Mouse (Mus musculus): ENCODE results near the gene Parp8. TPM values are rescaled to one million over a fixed set of nuclear protein-coding genes. Genes with fewer than 3 reads are reported as not detected.

Gene Parp8
- total RNA-seq, 1 experiment = 2.2 TPM

- H3K27ac ChIP-seq (ENCODE audit: insufficient read depth, low read depth, low read length, poor library complexity, severe bottlenecking) = no peak overlapping the region
- H3K36me3 ChIP-seq (ENCODE audit: control insufficient read depth, insufficient read depth, low read length, poor library complexity, severe bottlenecking) = no peaks in the 10 kb centered on the region
- no peaks in the 10 kb centered on the region for H3K9me3 ChIP-seq (ENCODE audit: control insufficient read depth, insufficient read depth, low read depth, low read length)
- TF ChIP-seq ZNF384 (IDR thresholded peaks at IDR 0.05; ENCODE audit: low read depth, low read length) (no peak), ZC3H11A (IDR thresholded peaks at IDR 0.05; ENCODE audit: borderline replicate concordance, low read depth, low read length) (no peak)
- H3K9ac ChIP-seq (ENCODE audit: insufficient read depth, low read depth, low read length, poor library complexity, severe bottlenecking) = no peak overlapping the region
- DNase-seq (ENCODE audit: low read depth, low spot score) = no peak
- in situ Hi-C loops (cut with MboI; ENCODE audit: low sequenced_read_pairs in 2 of 2, unreplicated experiment in 2 of 2) = no loop called here
- no peaks in the 10 kb centered on the region for H3K4me1 ChIP-seq (ENCODE audit: control insufficient read depth in 2 of 2, insufficient read depth in 2 of 2, low read length in 2 of 2, poor library complexity in 1 of 2)
- no peak overlapping the region for H3K4me3 ChIP-seq (ENCODE audit: insufficient read depth in 1 of 2, low read depth in 1 of 2, low read length in 2 of 2, poor library complexity in 1 of 2, severe bottlenecking in 1 of 2)
Measured at GRCm38 (mm10) chr13:117028221-117028620, 2.9 kb upstream of the Parp8 start.

- Histone ChIP-seq H3K9ac (ENCODE audit: insufficient read depth, low read depth, low read length, poor library complexity, severe bottlenecking) (no peak overlapping the region), H3K27ac (ENCODE audit: insufficient read depth, low read depth, low read length, poor library complexity, severe bottlenecking) (no peak overlapping the region), H3K4me1 (ENCODE audit: control insufficient read depth in 2 of 2, insufficient read depth in 2 of 2, low read length in 2 of 2, poor library complexity in 1 of 2) (no peaks in the 10 kb centered on the region), H3K9me3 (ENCODE audit: control insufficient read depth, insufficient read depth, low read depth, low read length) (no peaks in the 10 kb centered on the region), H3K36me3 (ENCODE audit: control insufficient read depth, insufficient read depth, low read length, poor library complexity, severe bottlenecking) (no peaks in the 10 kb centered on the region), H3K4me3 (ENCODE audit: insufficient read depth in 1 of 2, low read depth in 1 of 2, low read length in 2 of 2, poor library complexity in 1 of 2, severe bottlenecking in 1 of 2) (no peak overlapping the region)
- in situ Hi-C loops (cut with MboI; ENCODE audit: low sequenced_read_pairs in 2 of 2, unreplicated experiment in 2 of 2) = no loop called here
- DNase-seq (ENCODE audit: low read depth, low spot score) = no peak
- no peak for TF ChIP-seq MAFK (IDR thresholded peaks at IDR 0.05; ENCODE audit: insufficient read depth, low read depth, low read length)
- no peak for TF ChIP-seq CHD2 (IDR thresholded peaks at IDR 0.05; ENCODE audit: low read depth, low read length)
- no peak for TF ChIP-seq HCFC1 (IDR thresholded peaks at IDR 0.05; ENCODE audit: borderline replicate concordance, insufficient read depth, low read length)
- no peak for TF ChIP-seq ZNF384 (IDR thresholded peaks at IDR 0.05; ENCODE audit: low read depth, low read length)
- no peak for TF ChIP-seq ZC3H11A (IDR thresholded peaks at IDR 0.05; ENCODE audit: borderline replicate concordance, low read depth, low read length)
Measured at GRCm38 (mm10) chr13:117027336-117027735, 2.0 kb upstream of the Parp8 start.

GRCm38 (mm10) chr13:117026276-117026780 is 991 bp upstream of the Parp8 start:
- H3K27ac ChIP-seq (ENCODE audit: insufficient read depth, low read depth, low read length, poor library complexity, severe bottlenecking) = no peak overlapping the region
- no peaks in the 10 kb centered on the region for H3K36me3 ChIP-seq (ENCODE audit: control insufficient read depth, insufficient read depth, low read length, poor library complexity, severe bottlenecking)
- H3K4me1 ChIP-seq (ENCODE audit: control insufficient read depth in 2 of 2, insufficient read depth in 2 of 2, low read length in 2 of 2, poor library complexity in 1 of 2) = no peaks in the 10 kb centered on the region
- H3K4me3 ChIP-seq (ENCODE audit: insufficient read depth in 1 of 2, low read depth in 1 of 2, low read length in 2 of 2, poor library complexity in 1 of 2, severe bottlenecking in 1 of 2) = no peak overlapping the region
- H3K9me3 ChIP-seq (ENCODE audit: control insufficient read depth, insufficient read depth, low read depth, low read length) = no peaks in the 10 kb centered on the region
- TF ChIP-seq ZC3H11A (IDR thresholded peaks at IDR 0.05; ENCODE audit: borderline replicate concordance, low read depth, low read length) = no peak
- TF ChIP-seq HCFC1 (IDR thresholded peaks at IDR 0.05; ENCODE audit: borderline replicate concordance, insufficient read depth, low read length) = no peak
- TF ChIP-seq MAFK (IDR thresholded peaks at IDR 0.05; ENCODE audit: insufficient read depth, low read depth, low read length) = no peak
- no peak for TF ChIP-seq CHD2 (IDR thresholded peaks at IDR 0.05; ENCODE audit: low read depth, low read length)
- TF ChIP-seq ZNF384 (IDR thresholded peaks at IDR 0.05; ENCODE audit: low read depth, low read length) = no peak
- H3K9ac ChIP-seq (ENCODE audit: insufficient read depth, low read depth, low read length, poor library complexity, severe bottlenecking) = no peak overlapping the region
- no peak for DNase-seq (ENCODE audit: low read depth, low spot score)
- in situ Hi-C loops (cut with MboI; ENCODE audit: low sequenced_read_pairs in 2 of 2, unreplicated experiment in 2 of 2) = no loop called here

GRCm38 (mm10) chr13:117024916-117025225 is 466 bp downstream of the Parp8 start:
- peak overlapping the region; percentile 36 for H3K9ac ChIP-seq (ENCODE audit: insufficient read depth, low read depth, low read length, poor library complexity, severe bottlenecking)
- TF ChIP-seq HCFC1 (IDR thresholded peaks at IDR 0.05; ENCODE audit: borderline replicate concordance, insufficient read depth, low read length) (no peak), CHD2 (IDR thresholded peaks at IDR 0.05; ENCODE audit: low read depth, low read length) (no peak), ZC3H11A (IDR thresholded peaks at IDR 0.05; ENCODE audit: borderline replicate concordance, low read depth, low read length) (no peak), ZNF384 (IDR thresholded peaks at IDR 0.05; ENCODE audit: low read depth, low read length) (no peak), MAFK (IDR thresholded peaks at IDR 0.05; ENCODE audit: insufficient read depth, low read depth, low read length) (no peak)
- H3K9me3 ChIP-seq (ENCODE audit: control insufficient read depth, insufficient read depth, low read depth, low read length) = no peaks in the 10 kb centered on the region
- in situ Hi-C loops (cut with MboI; ENCODE audit: low sequenced_read_pairs in 2 of 2, unreplicated experiment in 2 of 2) = no loop called here
- no peaks in the 10 kb centered on the region for H3K4me1 ChIP-seq (ENCODE audit: control insufficient read depth in 2 of 2, insufficient read depth in 2 of 2, low read length in 2 of 2, poor library complexity in 1 of 2)
- no peak for DNase-seq (ENCODE audit: low read depth, low spot score)
- no peak overlapping the region for H3K27ac ChIP-seq (ENCODE audit: insufficient read depth, low read depth, low read length, poor library complexity, severe bottlenecking)
- no peaks in the 10 kb centered on the region for H3K36me3 ChIP-seq (ENCODE audit: control insufficient read depth, insufficient read depth, low read length, poor library complexity, severe bottlenecking)
- peak overlapping the region; percentile 66 to 71 for H3K4me3 ChIP-seq (ENCODE audit: insufficient read depth in 1 of 2, low read depth in 1 of 2, low read length in 2 of 2, poor library complexity in 1 of 2, severe bottlenecking in 1 of 2)

Data from ES-E14 (cell line).